Mouse (Mus musculus) gastrocnemius, postnatal 10 days (tissue): ENCODE data around the gene Gdpd5. TPM values are rescaled to one million over a fixed set of nuclear protein-coding genes. Genes with fewer than 3 reads are reported as not detected.
"Not testable (repeated sequence)": the region's sequence is repeated elsewhere in the genome, so short reads cannot be mapped to it uniquely, and the experiment has no call there.

ENCODE experiments used
- DNase-seq: peaks from one replicate; pipeline ENCODE4 v3.0.0; 2021; ENCODE audit warnings: mixed read lengths
- total RNA-seq, 2 experiments: library from RNA; stranded (reverse); gene quantifications; 2 replicates each; pipeline ENCODE4 v1.2.3; 2021

The Gdpd5 gene
- total RNA-seq, 2 experiments from 2014 or later = 8.2 to 9.8 TPM

DNA sequence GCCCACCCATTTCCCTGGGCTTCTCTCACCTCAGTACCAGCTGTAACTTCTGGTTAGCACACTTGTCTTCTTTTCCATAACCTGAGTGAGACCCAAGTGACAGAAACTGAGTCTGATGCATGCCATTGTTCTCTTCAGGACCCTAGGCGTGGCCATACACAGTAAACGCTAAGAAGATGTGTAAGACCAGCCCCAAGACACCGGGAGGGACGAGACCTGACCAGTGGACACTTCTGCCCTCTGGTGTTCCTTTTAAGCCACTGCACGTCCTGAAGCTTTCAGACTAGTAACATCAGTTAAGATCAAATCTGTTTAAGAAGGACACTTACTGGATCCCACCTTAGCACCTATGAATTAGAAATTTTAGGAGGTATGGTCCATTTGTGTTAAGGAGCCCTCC is 16.1 kb upstream of the Gdpd5 start:
- DNase-seq = peak; percentile 65

DNA sequence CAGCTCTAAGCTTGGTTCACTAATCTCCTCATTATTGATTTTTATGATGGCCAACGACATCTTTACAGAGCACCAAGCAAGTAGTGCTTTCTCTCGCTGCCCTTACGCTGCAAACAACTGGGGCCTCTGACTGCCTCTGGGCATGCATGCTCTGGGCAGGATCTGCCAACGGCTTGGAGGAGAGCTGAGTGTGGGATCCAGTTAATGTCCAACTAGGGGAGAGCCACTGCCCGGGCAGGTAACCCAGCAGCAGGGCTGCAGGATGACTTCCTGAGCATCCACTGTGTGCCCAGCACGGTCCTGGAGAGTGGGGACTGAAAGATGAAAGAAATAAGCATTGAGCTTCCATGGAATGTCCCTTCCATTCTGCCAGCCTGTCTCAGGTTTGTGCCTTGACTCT is 14.5 kb upstream of the Gdpd5 start:
- no peak for DNase-seq

DNA sequence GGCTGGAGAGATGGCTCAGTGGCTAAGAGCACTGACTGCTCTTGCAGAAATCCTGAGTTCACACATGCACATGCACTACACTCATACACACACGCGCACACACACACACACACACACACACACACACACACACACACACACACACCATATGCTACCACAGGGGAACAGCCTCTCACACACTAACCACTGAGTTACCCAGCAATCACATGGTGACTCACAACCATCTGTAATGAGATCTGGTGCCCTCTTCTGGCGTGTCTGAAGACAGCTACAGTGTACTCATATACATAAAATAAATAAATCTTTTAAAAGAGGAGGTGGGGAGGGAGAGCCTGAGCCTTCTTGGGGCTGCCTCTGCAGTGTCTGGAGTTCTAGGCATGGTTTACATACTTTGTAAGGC is 6.9 kb upstream of the Gdpd5 start:
- DNase-seq = not testable (repeated sequence)

DNA sequence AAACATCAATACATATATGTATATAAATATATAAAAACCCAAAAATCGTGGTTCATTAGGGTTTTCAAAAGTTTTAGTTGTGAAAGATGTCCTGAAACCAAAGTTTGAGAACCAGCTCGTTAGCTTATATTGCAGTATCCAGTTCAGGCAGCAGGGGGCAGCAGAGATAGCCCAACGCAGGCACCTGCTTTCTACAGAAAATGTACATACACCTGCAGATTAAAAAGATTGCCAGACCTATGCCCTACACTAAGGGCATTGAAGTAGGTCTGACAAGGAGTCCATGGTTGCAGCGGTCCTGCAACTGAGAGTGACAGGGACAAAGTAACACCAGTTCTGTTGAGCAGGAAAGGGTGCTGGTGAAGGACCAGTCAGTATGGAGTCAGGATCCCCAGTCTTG is 5.8 kb upstream of the Gdpd5 start:
- peak; percentile 83 for DNase-seq

DNA sequence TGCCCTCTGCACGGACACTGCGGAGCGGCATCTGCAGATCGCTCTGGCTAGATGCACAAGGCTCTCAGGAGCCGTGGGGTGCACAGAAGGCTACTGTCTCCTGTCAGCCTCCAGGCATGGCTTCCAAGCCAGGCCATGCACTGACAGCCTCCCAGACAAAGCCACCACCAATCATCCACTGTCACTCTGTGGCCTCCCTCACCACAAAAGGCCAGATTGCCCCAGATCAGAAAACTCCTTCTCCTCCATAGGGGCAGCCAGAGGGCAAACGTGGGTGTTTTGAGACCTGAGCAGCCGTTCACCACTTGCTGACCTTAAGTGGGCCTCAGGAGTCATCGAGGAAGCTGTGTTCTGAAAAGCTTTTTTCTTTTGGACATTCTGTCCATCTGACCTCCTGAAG is 2.3 kb upstream of the Gdpd5 start:
- no peak for DNase-seq

DNA sequence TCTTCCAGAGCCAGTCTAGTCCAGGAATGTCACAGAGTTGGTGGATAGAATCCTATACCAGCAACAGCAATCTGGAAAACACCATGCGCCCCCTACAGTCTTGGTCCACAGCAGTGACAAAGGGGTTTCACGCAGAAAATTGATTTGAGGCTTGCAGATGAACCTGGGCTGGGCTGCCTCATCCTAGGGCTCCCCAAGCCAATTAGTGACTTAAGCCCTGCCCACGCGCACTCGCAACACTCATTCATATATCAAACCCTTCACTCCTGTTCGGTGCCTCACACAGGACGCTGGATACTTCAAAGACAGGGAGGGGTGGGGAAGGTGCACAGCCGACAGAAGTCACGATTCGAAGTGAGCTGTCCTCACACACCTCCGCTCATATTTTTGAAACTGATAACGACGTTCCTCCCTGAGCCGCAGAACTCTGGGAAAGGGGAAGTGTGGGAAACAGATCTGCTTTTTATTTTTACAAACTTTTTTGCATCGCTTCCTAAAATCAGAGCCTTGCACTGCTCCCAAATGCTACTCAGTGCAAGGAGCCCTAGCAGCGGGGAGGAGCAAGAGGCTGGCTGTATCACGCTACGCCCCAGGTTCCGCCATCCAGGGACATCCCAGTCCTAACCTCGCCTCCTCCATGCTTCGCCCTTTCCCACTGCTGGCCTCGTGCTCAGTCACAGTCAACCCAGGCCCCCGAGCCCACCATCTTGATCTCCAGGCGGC is 562 bp upstream of the Gdpd5 start:
- DNase-seq = no peak

DNA sequence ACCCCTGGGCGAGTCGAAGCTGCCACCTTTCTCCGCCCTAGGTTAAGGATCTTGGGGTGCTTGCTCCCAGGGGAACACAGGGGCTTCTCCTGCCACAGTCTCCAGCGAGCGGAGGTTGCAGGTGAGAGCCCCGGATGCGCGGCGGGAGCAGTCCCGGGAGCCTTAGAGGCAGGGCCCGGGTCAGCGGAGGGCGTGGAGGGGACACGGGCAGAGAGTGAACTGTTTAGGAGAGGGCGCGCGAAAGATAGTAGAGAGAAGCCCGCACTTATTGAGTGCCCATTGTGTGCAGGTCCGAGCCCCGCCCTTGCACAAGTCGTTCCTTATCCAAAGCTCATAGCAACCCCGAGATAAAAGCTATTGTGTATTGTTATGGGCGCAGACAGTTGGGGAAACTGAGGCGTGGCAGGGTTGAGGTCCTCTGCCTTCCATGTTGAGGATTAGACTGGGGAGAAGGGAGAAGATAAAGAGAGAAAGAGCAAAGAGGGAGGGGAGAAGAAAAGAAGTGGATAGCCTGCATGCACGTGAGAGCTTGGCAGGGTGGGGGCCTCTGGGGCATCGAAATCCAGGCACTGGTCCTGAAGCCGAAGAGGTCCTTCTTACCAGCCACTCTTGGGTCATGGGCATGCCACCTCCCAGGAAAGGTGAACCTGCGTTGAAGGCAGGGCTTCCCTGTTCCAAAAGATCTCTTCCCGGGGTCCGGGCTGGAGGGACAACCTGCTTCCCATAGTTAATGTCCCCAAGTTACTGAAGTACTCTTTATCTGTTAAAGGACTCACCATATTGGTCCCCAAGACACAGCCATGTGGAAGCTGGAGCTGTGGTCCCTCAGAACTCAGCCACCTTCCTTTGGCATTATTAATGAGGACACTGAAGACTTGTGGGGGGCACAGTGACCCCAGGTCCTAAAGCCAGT is 1.1 kb downstream of the Gdpd5 start:
- no peak for DNase-seq

DNA sequence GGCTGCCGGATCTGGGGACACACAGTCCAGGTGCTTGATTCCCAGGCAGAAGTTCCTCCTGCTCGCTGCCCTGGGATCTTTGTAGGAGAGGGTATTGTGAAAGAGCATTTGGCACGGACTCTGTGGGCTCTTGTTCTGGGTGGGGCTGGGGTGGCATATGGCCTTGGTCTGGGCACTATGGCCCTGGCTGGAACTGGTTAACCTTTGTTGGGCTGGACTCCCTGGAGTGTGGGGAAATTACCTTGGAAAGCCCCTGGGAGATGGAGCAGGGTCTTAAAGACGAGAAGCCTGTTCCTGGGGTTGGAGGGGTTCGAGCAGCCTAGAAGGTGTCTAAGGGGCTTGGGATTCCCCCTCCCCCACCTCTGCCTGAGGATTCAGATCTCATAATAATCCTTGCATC is 2.0 kb downstream of the Gdpd5 start:
- DNase-seq = no peak

DNA sequence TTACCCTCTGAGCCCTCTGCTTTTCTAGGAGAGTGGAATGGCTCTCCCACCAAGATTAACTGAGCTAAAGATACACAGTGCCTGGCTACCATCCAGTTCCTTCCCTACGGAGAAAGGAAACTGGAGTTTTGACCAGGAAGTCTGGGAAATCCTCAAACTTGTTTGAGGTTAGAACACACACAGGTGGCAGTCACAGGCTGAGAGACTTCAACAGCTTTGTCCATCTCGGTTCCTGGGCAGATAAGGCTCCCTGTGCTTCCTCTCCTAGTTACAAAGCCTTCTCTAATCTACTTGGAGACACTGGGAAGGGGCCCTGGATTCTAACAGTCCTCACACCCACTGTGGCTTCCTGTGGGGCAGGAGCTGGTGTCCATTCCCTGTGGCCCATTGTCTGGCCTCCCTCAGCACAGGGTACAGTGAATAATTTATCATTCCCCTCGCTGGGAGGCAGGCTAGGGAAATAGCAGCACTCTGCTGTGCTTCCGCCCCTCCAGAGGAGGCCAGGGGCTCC is 2.9 kb downstream of the Gdpd5 start:
- no peak for DNase-seq

DNA sequence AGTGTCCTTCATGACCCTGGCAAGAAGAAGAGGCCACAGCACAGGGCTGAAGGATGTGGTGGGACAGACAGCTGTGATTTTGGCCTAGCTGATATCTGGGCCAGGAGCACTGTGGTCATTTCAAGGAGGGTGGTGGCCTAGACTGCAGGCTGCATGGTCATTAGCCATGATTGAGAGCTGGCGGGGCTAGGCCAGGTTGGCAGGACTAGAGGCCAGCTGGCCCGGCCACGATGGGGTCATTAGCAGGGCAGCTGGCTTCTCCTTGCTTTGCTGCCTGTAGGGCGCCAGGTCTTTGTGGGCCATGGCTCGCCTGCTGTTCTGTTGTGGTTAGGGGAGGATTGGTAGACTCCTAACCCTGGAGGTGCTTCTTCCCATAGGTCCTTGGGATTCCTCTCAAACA is 4.8 kb downstream of the Gdpd5 start:
- DNase-seq = peak; percentile 70

DNA sequence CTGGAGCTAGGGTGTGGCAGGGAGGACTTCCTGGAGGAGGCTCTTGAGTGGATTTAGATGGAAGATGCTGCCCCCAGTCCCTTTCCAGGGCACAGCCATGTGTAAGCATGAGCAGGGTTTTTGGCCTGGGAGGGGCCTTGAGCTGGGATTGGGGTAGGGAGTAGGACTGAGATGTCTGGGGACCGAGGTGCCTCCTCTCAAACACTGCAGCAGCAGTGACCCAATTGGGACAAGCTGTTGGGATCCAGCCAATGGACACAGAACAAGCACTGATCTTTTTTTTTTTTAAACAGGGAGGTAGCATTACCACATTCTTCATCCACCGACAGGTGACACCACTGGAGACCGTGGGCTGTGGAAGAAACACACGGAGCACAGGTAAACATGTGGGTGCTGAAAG is 5.6 kb downstream of the Gdpd5 start:
- no peak for DNase-seq

DNA sequence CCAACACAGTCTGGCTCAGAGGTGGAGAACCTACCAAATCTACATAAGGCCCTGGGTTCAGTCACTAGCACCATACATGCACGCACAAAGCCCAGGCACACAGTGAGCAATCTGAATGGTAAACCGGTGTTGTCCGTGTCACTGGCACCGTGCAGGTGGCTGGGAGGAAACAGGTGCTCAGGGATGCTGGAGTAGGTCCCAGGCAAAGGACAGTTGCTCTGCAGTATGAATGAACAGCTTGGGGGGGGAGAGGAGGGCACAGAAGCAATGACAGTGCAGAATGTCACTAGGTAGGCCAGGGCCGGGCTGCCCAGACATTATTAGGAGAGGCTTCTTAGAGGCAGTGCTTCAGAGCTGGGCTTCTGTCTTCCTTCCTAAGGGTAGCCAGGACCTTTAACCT is 6.1 kb downstream of the Gdpd5 start:
- no peak for DNase-seq

DNA sequence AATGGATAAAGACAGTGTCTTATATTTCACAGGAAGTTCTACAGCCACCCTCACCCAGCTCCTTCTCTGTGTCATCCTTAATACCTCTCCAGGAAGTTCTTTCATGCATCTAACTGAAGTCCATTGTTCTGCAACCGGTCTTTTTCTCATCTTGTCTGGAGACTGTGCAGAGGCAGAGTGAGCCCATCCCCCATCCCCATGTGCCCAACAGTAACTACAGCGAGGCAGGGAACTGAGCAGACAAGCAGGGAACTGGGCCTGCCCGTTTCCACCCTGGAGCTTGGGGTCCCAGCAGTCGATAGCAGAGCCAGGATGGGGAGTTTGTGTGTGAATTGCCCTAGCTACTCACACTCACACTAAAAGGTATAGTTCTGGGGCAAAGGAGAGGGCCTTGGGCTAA is 9.3 kb downstream of the Gdpd5 start:
- DNase-seq = no peak

DNA sequence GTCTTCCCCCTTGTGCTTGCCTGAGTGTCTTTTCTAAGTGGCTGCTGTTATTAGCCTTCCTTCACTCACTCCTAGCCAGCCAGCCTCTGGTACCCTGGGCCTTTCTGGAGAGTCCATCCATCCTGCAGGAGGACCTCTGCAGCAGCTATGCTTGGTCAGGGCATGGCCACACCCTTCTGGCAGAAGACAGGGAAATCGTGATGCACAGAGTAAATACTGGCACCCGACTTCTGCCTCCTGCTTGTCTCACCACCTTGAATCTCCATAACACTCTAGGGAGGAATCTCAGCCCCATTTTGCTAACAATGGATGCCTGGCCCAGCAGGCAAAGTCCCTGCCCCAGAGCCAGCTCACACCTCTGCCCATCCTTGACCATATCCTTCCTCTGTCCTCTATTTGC is 11.5 kb downstream of the Gdpd5 start:
- no peak for DNase-seq

DNA sequence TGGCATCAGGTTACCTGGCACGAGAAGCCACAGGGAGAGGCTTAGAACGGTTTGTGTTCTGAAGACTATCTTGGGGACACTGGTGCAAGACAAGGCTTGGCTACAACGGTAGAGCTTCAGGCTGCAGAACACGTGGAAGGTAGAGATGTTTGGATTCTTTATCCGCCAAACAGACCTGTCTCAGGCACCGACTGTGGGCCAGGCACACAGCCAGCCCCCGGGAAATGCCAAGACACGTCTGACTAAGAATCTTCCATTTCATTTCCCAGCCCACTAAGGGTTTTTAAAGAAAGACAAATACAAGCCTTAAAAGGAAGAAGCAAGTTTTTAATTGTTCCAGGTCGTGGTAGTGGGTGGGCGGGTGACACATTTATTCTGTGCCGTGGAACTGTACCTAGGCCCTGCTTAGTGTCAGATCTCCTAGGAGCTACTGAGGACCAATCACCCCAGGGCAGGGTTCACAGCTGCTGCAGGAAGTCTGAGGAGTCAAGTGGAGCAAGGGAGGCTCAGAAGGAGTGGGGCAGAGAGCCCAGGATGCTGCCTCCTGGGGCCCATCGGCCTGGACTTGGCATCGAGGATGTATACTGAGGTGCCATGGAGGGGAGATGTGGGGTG is 12.6 kb downstream of the Gdpd5 start:
- no peak for DNase-seq

DNA sequence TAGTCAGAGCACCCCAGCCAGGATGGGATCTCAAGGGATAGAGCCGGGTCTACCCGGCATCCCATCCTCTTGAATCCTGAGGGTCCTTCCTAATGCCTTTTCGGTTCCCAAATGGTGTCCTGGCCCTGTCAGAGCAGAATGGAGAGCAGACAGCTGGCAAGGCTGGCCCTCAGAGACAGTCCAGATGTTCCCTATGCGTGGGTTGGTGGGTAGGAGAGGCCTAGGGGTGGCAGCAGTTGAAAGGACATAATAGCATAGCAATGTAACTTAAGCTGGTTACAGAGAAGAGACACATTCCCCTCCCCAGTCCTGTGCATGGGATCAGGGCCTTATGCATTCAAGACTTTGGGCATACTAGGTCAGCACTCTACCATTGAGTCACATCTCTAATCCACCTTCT is 14.2 kb downstream of the Gdpd5 start:
- no peak for DNase-seq

DNA sequence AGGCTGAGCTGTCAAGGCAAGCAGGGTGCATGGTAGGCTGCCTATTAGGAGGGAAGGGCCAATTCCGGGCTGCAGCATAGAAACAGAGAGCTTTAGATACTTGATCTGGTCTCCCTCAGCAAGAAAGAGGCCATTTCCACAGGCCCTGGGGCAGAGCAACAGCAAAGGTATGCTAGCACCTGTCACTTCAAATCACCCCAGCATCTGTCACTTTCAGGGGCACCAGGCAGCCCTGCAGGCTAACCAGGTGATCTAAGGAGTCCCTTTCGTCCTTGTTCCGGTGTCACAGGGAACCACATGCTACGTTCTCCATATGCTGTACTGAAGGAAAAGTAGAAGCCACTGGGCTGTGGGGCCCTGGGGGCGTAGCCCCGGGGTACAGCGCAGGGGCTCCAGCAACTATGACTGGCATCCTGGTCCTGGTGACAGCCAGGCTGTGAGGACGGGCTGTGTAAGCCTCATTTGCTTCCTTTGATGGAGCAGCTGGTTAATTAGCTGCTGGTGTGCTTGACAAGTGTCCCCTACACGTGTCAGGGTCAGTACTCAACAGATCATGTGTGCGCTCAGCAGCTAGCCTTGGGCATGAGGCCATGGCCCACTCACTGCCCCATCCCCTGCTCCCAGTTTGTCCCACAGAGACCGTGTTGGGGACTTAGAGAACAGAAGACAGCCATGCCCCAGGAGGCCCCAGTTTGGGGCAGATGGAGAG is 14.8 kb downstream of the Gdpd5 start:
- no peak for DNase-seq

DNA sequence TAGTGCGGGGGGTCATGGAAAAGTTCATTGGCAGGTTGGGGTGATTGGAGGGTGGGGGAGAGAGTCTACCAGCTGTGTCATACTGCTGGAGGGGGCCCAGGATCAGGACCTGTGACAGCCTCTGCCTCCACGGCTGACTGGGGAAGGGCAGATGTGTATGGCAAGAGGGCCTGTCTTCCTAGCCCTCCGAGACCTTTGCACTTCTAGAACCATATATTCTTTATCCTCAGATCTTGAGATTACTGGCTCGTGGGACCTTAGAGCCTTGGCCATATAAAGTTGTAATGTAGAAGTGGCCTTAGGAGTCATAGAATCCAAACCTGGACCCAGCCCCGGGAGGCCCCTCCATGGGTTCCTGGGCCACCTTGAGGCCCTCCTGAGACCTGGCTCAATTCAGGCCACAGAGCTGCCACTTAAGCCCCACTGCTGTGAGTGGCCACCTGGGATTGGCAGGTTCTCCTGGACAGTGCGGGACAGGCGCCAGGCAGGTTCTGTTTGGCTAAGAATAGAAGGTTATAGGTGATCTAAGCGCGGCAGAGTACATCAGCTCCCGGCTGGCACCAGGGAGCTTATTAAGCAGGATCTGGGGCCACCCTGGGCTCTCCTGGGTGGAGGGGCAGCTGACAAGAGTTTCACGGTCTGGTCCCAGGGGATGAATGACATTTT is 15.9 kb downstream of the Gdpd5 start:
- DNase-seq = no peak

DNA sequence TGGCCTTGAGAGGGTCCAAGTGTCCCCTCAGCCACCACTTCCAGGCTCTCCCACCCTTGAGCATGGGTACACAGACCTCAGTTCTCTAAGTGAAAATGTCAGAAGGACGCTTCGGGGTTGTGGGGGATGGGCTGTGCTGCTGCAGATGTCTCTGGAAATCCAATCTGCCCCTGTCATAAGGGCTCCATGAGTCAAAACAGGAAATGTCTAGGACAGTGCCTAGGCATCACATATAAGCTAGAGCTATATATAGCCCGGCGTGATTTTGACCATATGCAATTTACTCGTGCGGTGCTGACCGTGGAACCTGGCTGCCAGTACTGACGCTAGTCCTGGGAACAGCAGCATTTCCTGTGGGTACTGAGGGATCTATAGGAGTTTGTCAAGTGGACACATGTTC is 20.2 kb downstream of the Gdpd5 start:
- no peak for DNase-seq

DNA sequence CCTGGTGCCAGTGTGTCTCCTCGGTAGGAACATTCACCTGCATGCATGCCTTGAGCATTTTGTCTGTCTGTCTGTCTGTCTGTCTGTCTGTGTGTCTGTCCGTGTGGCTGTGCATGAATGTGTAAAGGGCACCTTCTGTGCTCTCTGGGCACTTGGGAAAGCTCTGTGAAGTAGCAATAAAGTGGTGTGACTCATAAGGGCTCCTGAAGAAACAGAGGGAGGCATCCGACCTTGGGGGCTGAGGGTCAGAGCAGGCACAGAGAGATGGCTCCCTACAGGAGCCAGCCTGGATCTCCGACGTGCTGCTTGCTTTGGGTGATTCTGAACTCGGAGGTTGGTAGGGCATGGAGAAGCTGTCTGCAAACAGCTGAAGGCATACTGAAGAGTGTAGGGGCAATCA is 21.3 kb downstream of the Gdpd5 start:
- no peak for DNase-seq

DNA sequence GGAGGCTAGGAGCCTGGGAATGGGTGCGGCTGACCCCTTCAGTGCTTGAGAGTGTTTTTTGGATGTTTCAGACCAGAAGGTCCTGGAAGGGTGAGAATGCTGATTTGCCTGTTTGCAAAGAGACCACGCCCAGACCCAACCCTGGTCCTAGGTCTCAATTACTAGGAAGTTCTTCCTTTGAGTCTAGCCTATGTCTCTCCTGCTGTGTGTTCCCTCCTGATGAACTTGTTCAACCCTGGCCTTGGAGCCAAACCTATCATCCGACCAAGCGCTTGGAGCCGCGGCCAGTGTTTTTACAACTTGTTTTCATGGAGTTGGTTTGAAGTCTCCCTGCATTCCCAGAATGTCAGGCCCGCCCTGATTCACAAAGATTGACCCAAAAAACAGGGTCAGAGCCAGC is 22.0 kb downstream of the Gdpd5 start:
- DNase-seq = no peak
